33 mouse cellular contexts compared by ENCODE assay signal in genomic region chr12:102289568-102289967, GRCm38 (mm10).
"Had no signal": no experiment of that assay in that cellular context is flagged by ENCODE, and none has a peak within 500 bp of the region (broad histone marks: within the 10 kb centered on the region; RNA-seq: fewer than 3 reads in every experiment).

No protein-coding gene starts in this region.

- H3K4me3 ChIP-seq: heart, adult 2 months; heart, embryonic 12.5 days; heart, embryonic 13.5 days; heart, embryonic 15.5 days; hindbrain, embryonic 12.5 days; hindbrain, embryonic 13.5 days; hindbrain, embryonic 15.5 days; intestine, embryonic 15.5 days; kidney, embryonic 15.5 days; layer of hippocampus, adult 2 months had no signal

- H3K4me2 ChIP-seq: heart, embryonic 11.5 days; heart, embryonic 12.5 days; heart, embryonic 13.5 days; heart, embryonic 15.5 days; hindbrain, embryonic 12.5 days; hindbrain, embryonic 13.5 days; hindbrain, embryonic 14.5 days; hindbrain, embryonic 15.5 days; intestine, embryonic 15.5 days; kidney, embryonic 15.5 days had no signal

- H3K9ac ChIP-seq: heart, embryonic 12.5 days; heart, embryonic 13.5 days; heart, embryonic 15.5 days; hindbrain, embryonic 12.5 days; hindbrain, embryonic 13.5 days; hindbrain, embryonic 14.5 days; hindbrain, embryonic 15.5 days; intestine, embryonic 15.5 days; kidney, embryonic 15.5 days had no signal

- DNase-seq: heart, adult 18-20 months; heart, adult 2 months; heart, postnatal 10 days; heart, postnatal 14 days; heart, postnatal 36 days; heart, postnatal 4 days; kidney, adult 11 months; kidney, adult 18-20 months; kidney, adult 2 months; kidney, adult 8-10 months; kidney, adult 9 months; kidney, postnatal 10 days; kidney, postnatal 14 days; kidney, postnatal 36 days; kidney, postnatal 4 days; layer of hippocampus, adult 9-11 months; layer of hippocampus, postnatal 36 days had no signal

- ATAC-seq: hindbrain, embryonic 16.5 days; inflammation-experienced regulatory T-cells, adult 6 months; intestine, embryonic 15.5 days; intestine, embryonic 16.5 days; intestine, postnatal 0 days had no signal

- H3K9me3 ChIP-seq: heart, embryonic 12.5 days; heart, embryonic 13.5 days; heart, embryonic 15.5 days; hindbrain, embryonic 12.5 days; hindbrain, embryonic 13.5 days; hindbrain, embryonic 15.5 days; intestine, embryonic 15.5 days; kidney, embryonic 15.5 days had no signal

- H3K36me3 ChIP-seq: heart, embryonic 12.5 days; heart, embryonic 15.5 days; hindbrain, embryonic 12.5 days; hindbrain, embryonic 13.5 days; hindbrain, embryonic 15.5 days; intestine, embryonic 15.5 days had no signal

- H3K27me3 ChIP-seq: heart, embryonic 12.5 days; heart, embryonic 13.5 days; heart, embryonic 15.5 days; hindbrain, embryonic 15.5 days; intestine, embryonic 15.5 days; kidney, embryonic 15.5 days had no signal

- H3K27ac ChIP-seq: heart, adult 2 months; heart, embryonic 15.5 days; hindbrain, embryonic 12.5 days; hindbrain, embryonic 13.5 days; hindbrain, embryonic 14.5 days; hindbrain, embryonic 15.5 days; intestine, embryonic 15.5 days; kidney, embryonic 15.5 days; kidney, postnatal 0 days; layer of hippocampus, adult 2 months had no signal
